Mouse (Mus musculus) embryonic fibroblast, embryonic 13.5 days (primary cell): ENCODE results near the gene Fam78a.

Experiments used
- CTCF ChIP-seq: IDR thresholded peaks from 2 replicates; pipeline ENCODE4 v1.5.1; 2011; ENCODE audit warnings: mild to moderate bottlenecking, control low read depth, low read length, moderate library complexity, borderline replicate concordance; ENCODE audit not compliant: insufficient read depth
- POLR2A ChIP-seq: IDR thresholded peaks from 2 replicates; pipeline ENCODE4 v1.6.1; 2011; ENCODE audit warnings: low read depth, mild to moderate bottlenecking, control low read depth, low read length, moderate library complexity

DNA sequence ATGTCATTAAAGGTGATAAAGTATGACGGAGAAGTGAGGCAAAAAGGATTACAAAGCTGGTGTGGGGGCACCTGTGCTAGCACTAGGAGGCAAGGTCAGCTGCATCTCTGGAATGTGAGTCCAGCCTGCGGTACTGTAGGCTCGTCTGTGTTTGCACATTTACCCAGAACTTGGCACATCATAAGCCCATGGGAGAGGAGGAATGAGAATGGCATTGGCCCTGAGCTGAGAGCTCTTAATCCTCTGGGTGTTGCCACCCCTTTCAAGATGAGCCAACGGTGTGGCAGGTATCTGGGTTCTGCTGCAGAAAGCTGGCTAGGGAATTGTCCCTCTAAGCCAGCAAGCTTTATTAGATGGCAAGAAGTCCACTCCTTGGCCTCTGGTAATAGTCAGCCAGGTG lies 65.0 kb downstream of the Fam78a start:
- TF ChIP-seq CTCF (no peak), POLR2A (no peak)
